Comparison of ENCODE assay signal across 8 mouse cellular contexts in the genomic region with DNA sequence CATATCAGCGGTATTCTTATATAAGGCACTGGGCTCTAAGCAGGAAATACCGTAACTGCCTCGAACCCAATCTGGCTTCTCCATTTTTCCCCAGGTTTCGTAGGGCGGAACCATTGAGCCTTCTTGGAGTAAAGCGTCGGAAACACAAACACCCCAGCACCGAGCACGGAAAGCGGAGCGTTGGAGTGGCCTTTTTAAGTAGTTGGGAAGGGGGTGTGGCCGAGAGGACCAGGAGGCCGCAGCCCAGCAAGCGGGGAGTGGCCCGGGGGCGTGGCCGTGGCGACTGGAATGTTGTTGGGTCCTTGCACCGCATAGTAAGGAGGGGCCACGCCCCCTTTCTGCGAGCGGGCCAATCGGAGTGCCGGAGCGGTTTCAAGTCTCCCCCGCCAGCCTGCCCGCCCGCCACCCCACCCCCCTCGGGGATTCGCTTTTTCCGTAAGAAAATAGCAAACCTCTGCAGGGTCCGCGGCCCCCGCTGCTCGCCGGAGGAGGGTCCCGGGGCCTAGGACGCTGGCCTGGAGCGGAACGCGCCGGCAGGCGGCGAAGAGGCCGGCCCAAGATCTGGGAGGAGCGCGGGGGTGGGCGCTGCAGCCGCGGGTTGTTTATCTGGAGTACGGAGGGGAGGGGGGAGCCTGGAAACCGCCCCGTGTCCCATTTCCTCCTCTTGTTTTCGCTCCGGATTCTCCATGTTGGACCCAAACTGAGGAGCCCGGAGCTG. TPM values are rescaled to one million over a fixed set of nuclear protein-coding genes. Genes with fewer than 3 reads are reported as not detected.
DNase-seq lines count a peak whose midpoint lies in the region; ATAC-seq and TF ChIP-seq lines count a peak whose summit lies in the region.

Gene Ctdsp2, plus strand, starts transcription at position 441 of the 718 bp plus-strand sequence.

- H3K27ac ChIP-seq in heart, embryonic 12.5 days (ENCODE audit: poor library complexity, severe bottlenecking) = peak within 1 kb of the TSS; percentile 98
- peak within 1 kb of the TSS; percentile 99 for H3K27ac ChIP-seq in kidney, postnatal 0 days
- peak within 1 kb of the TSS; percentile 97 for H3K27ac ChIP-seq in liver, embryonic 11.5 days (ENCODE audit: low read depth, low read length)
- H3K27ac ChIP-seq in stomach, embryonic 14.5 days (ENCODE audit: low read length) = peak within 1 kb of the TSS; percentile 100

- peak within 1 kb of the TSS; percentile 100 for H3K4me3 ChIP-seq in heart, embryonic 12.5 days
- H3K4me3 ChIP-seq in kidney, postnatal 0 days (replicated peaks; ENCODE audit: low read depth, low read length) = peak within 1 kb of the TSS; percentile 98
- peak within 1 kb of the TSS; percentile 99 for H3K4me3 ChIP-seq in liver, embryonic 11.5 days (ENCODE audit: low read depth, low read length)
- H3K4me3 ChIP-seq in stomach, embryonic 14.5 days (ENCODE audit: low read depth, low read length) = peak within 1 kb of the TSS; percentile 98

- peak; percentile 96 for ATAC-seq in erythroid progenitor cell, adult 5-6 weeks (replicated peaks; ENCODE audit: low FRiP score, poor library complexity, severe bottlenecking)
- ATAC-seq in heart, embryonic 12.5 days (ENCODE audit: insufficient number of reproducible peaks, low FRiP score) = peak; percentile 95
- peak; percentile 92 for ATAC-seq in kidney, postnatal 0 days (replicated peaks; ENCODE audit: low FRiP score, low read depth)
- peak; percentile 91 for ATAC-seq in liver, embryonic 11.5 days (replicated peaks; ENCODE audit: low FRiP score)
- ATAC-seq in stomach, embryonic 14.5 days (ENCODE audit: insufficient number of reproducible peaks, insufficient read depth, low FRiP score, low read depth) = peak; percentile 93

- peak within 1 kb of the TSS; percentile 100 for H3K9ac ChIP-seq in heart, embryonic 12.5 days
- H3K9ac ChIP-seq in kidney, postnatal 0 days (ENCODE audit: low read depth, low read length) = peak within 1 kb of the TSS; percentile 96
- peak within 1 kb of the TSS; percentile 93 for H3K9ac ChIP-seq in liver, embryonic 11.5 days (ENCODE audit: low read depth, low read length)
- peak within 1 kb of the TSS; percentile 98 for H3K9ac ChIP-seq in stomach, embryonic 14.5 days (replicated peaks; ENCODE audit: low read depth, low read length)

- peak; percentile 38 for TF ChIP-seq CTCF in kidney, postnatal 0 days (IDR thresholded peaks at IDR 0.05; ENCODE audit: low read depth)

- H3K4me2 ChIP-seq in heart, embryonic 12.5 days = peak within 1 kb of the TSS; percentile 96
- H3K4me2 ChIP-seq in kidney, postnatal 0 days (ENCODE audit: low read length) = peak within 1 kb of the TSS; percentile 93
- peak within 1 kb of the TSS; percentile 83 for H3K4me2 ChIP-seq in liver, embryonic 11.5 days
- H3K4me2 ChIP-seq in stomach, embryonic 14.5 days (replicated peaks; ENCODE audit: low read depth, low read length) = peak within 1 kb of the TSS; percentile 98

- H3K36me3 ChIP-seq in heart, embryonic 12.5 days = no peaks in the 10 kb centered on the region; the same call in 1 of the 2 replicates
- 0 out of 2 replicates have a peak, but pooled peaks cover 4% of the 10 kb centered on the region for H3K36me3 ChIP-seq in kidney, postnatal 0 days (ENCODE audit: insufficient read depth, low read length)
- H3K36me3 ChIP-seq in liver, embryonic 11.5 days (ENCODE audit: control insufficient read depth, insufficient read depth, low read length) = no peaks in the 10 kb centered on the region; the same call in 1 of the 2 replicates
- no peaks in the 10 kb centered on the region; the same call in 1 of the 2 replicates for H3K36me3 ChIP-seq in stomach, embryonic 14.5 days (ENCODE audit: control insufficient read depth, insufficient read depth, low read length)

- no peaks in the 10 kb centered on the region for H3K27me3 ChIP-seq in heart, embryonic 12.5 days (replicated peaks)
- no peaks in the 10 kb centered on the region for H3K27me3 ChIP-seq in kidney, postnatal 0 days (ENCODE audit: insufficient read depth, low read length)
- no peaks in the 10 kb centered on the region for H3K27me3 ChIP-seq in liver, embryonic 11.5 days (replicated peaks; ENCODE audit: control insufficient read depth, insufficient read depth, low read length)
- no peaks in the 10 kb centered on the region for H3K27me3 ChIP-seq in stomach, embryonic 14.5 days (ENCODE audit: control insufficient read depth, insufficient read depth, low read length)

- WGBS in heart, embryonic 12.5 days = under 1% methylated on average over 54 of the region's 56 CpGs
- WGBS in kidney, postnatal 0 days = under 1% methylated on average over 55 of the region's 56 CpGs
- under 1% methylated on average over 56 of the region's 56 CpGs for WGBS in liver, embryonic 11.5 days
- WGBS in stomach, embryonic 14.5 days = under 1% methylated on average over 53 of the region's 56 CpGs

- peaks cover 38% of the 10 kb centered on the region for H3K4me1 ChIP-seq in heart, embryonic 12.5 days (replicated peaks)
- H3K4me1 ChIP-seq in kidney, postnatal 0 days (replicated peaks; ENCODE audit: insufficient read depth, low read length) = peaks cover 30% of the 10 kb centered on the region
- peaks cover 41% of the 10 kb centered on the region for H3K4me1 ChIP-seq in liver, embryonic 11.5 days (replicated peaks; ENCODE audit: control insufficient read depth, insufficient read depth, low read length)
- H3K4me1 ChIP-seq in stomach, embryonic 14.5 days (ENCODE audit: control insufficient read depth, insufficient read depth, low read length) = peaks cover 44% of the 10 kb centered on the region

- peak; percentile 94 for DNase-seq in CD4-positive helper T cell, adult 2 months (ENCODE audit: low read depth, low spot score)
- peak; percentile 94 for DNase-seq in brain, embryonic 18.5 days (ENCODE audit: low read depth, low spot score)
- DNase-seq in kidney, postnatal 0 days (ENCODE audit: low spot score) = peak; percentile 100
- DNase-seq in liver, embryonic 11.5 days (ENCODE audit: low spot score) = peak; percentile 100
- DNase-seq in naive thymus-derived CD4-positive, alpha-beta T cell, adult 2 months (ENCODE audit: low read depth) = peak; percentile 92

- H3K9me3 ChIP-seq in heart, embryonic 12.5 days (replicated peaks) = no peaks in the 10 kb centered on the region
- H3K9me3 ChIP-seq in kidney, postnatal 0 days (replicated peaks; ENCODE audit: low read length) = no peaks in the 10 kb centered on the region
- H3K9me3 ChIP-seq in liver, embryonic 11.5 days (ENCODE audit: control insufficient read depth, low read length) = no peaks in the 10 kb centered on the region
- no peaks in the 10 kb centered on the region for H3K9me3 ChIP-seq in stomach, embryonic 14.5 days (ENCODE audit: control insufficient read depth, low read depth, low read length)

RNA-seq across cellular contexts. Expression of gene Ctdsp2, which starts in this region (rescaled TPM):
- total RNA-seq in erythroid progenitor cell, adult 5-6 weeks (2015; ENCODE audit: low replicate concordance) = 18.0 and 19.7 TPM in 2 replicates
- 8.5 and 10.3 TPM in 2 replicates for total RNA-seq in erythroid progenitor cell, adult 5-6 weeks (2017; ENCODE audit: low replicate concordance)
- 54.0 and 54.6 TPM in 2 replicates for polyA plus RNA-seq in heart, embryonic 12.5 days (2016; fragmentation: Nextera tagmentation; extraction: Ambion mirVana)
- polyA plus RNA-seq in kidney, postnatal 0 days (2015; fragmentation: Nextera tagmentation; extraction: Ambion mirVana) = 62.4 and 68.5 TPM in 2 replicates
- 37.4 and 42.2 TPM in 2 replicates for polyA plus RNA-seq in liver, embryonic 11.5 days (2014; fragmentation: Nextera tagmentation; extraction: Ambion mirVana)
- polyA plus RNA-seq in stomach, embryonic 14.5 days (2014; fragmentation: Nextera tagmentation; extraction: Ambion mirVana) = 103 and 107 TPM in 2 replicates

Comparison
In these comparisons a context has a peak if more than half of its experiments do, and no peak if none do; other contexts are left out.
1. Peak in every context shown above with its lines: DNase-seq, ATAC-seq, H3K4me3 ChIP-seq and H3K27ac ChIP-seq.